Mouse (Mus musculus) inflammation-experienced regulatory T-cells, adult 6 months (primary cell): ENCODE results near the gene Dab1. TPM values are rescaled to one million over a fixed set of nuclear protein-coding genes. Genes with fewer than 3 reads are reported as not detected.

Experiments used
- ATAC-seq: one replicate; pipeline ENCODE4 v1.8.0; 2017
- polyA plus RNA-seq, 3 experiments: library from polyadenylated mRNA; unstranded; fragments of 100-300 nt; shearing (Covaris generic); gene quantifications; one replicate each; pipeline ENCODE4 v1.2.1; 2017

Gene Dab1
- polyA plus RNA-seq, 3 experiments from 2014 or later: not detected

GRCm38 (mm10) chr4:103839541-103839940 is 220.4 kb downstream of the Dab1 start:
- ATAC-seq: no peak

- ATAC-seq: no peak
Measured at GRCm38 (mm10) chr4:103841126-103841525, 222.0 kb downstream of the Dab1 start.

GRCm38 (mm10) chr4:103844635-103845034 is 225.5 kb downstream of the Dab1 start:
- ATAC-seq: no peak

GRCm38 (mm10) chr4:103857173-103857572 is 238.0 kb downstream of the Dab1 start:
- ATAC-seq: no peak

- ATAC-seq: no peak
Measured at GRCm38 (mm10) chr4:103875564-103875963, 256.4 kb downstream of the Dab1 start.

- ATAC-seq: no peak
Measured at GRCm38 (mm10) chr4:103878841-103879240, 259.7 kb downstream of the Dab1 start.

- ATAC-seq: no peak
Measured at GRCm38 (mm10) chr4:103881641-103882040, 262.5 kb downstream of the Dab1 start.

GRCm38 (mm10) chr4:103888086-103888485 is 268.9 kb downstream of the Dab1 start:
- no peak for ATAC-seq

- ATAC-seq: no peak
Measured at GRCm38 (mm10) chr4:103889110-103889509, 270.0 kb downstream of the Dab1 start.

GRCm38 (mm10) chr4:103896806-103897205 is 277.6 kb downstream of the Dab1 start:
- no peak for ATAC-seq

- no peak for ATAC-seq
Measured at GRCm38 (mm10) chr4:103897702-103898101, 278.5 kb downstream of the Dab1 start.

GRCm38 (mm10) chr4:103911441-103911840 is 292.3 kb downstream of the Dab1 start:
- ATAC-seq: no peak

GRCm38 (mm10) chr4:103912071-103912470 is 292.9 kb downstream of the Dab1 start:
- no peak for ATAC-seq

- no peak for ATAC-seq
Measured at GRCm38 (mm10) chr4:103922431-103922931, 303.3 kb downstream of the Dab1 start.

- ATAC-seq: no peak
Measured at GRCm38 (mm10) chr4:103926682-103927081, 307.5 kb downstream of the Dab1 start.

GRCm38 (mm10) chr4:103929631-103930030 is 310.5 kb downstream of the Dab1 start:
- ATAC-seq: no peak

- ATAC-seq: no peak
Measured at GRCm38 (mm10) chr4:103934364-103934763, 315.2 kb downstream of the Dab1 start.

- no peak for ATAC-seq
Measured at GRCm38 (mm10) chr4:103948255-103948654, 329.1 kb downstream of the Dab1 start.

GRCm38 (mm10) chr4:103953652-103954220 is 334.6 kb downstream of the Dab1 start:
- ATAC-seq: no peak

- ATAC-seq: no peak
Measured at GRCm38 (mm10) chr4:103961134-103962049, 342.2 kb downstream of the Dab1 start.

GRCm38 (mm10) chr4:103969906-103970305 is 350.7 kb downstream of the Dab1 start:
- no peak for ATAC-seq

- no peak for ATAC-seq
Measured at GRCm38 (mm10) chr4:103974536-103974935, 355.4 kb downstream of the Dab1 start.

GRCm38 (mm10) chr4:103974946-103975345 is 355.8 kb downstream of the Dab1 start:
- ATAC-seq: no peak

- no peak for ATAC-seq
Measured at GRCm38 (mm10) chr4:103993884-103994283, 374.7 kb downstream of the Dab1 start.
